Mouse (Mus musculus) thymus, adult 18-20 months (tissue): ENCODE measurements around the gene Fam120c.
A peak's percentile ranks its signal among the peaks of the same experiment; 100 is the strongest.
"Not testable (repeated sequence)": the region's sequence is repeated elsewhere in the genome, so short reads cannot be mapped to it uniquely, and the experiment has no call there.

Source experiments
- DNase-seq, 2 experiments: peaks; one replicate each; pipeline ENCODE4 v3.0.0; 2022; ENCODE audit warnings: mixed read lengths in 2 of 2

Gene Fam120c

GRCm38 (mm10) chrX:151343761-151344500 is at the start of gene Fam120c:
Gene Fam120c, plus strand, starts transcription at chrX:151344175.
- DNase-seq: peak; percentile 73 to 77

GRCm38 (mm10) chrX:151298329-151298728 is 45.6 kb upstream of the Fam120c start:
- DNase-seq: no peak

GRCm38 (mm10) chrX:151313732-151314131 is 30.2 kb upstream of the Fam120c start:
- no peak for DNase-seq

GRCm38 (mm10) chrX:151333615-151334014 is 10.4 kb upstream of the Fam120c start:
- no peak for DNase-seq

GRCm38 (mm10) chrX:151337804-151338203 is 6.2 kb upstream of the Fam120c start:
- no peak for DNase-seq

GRCm38 (mm10) chrX:151344501-151344984 is 568 bp downstream of the Fam120c start:
- peak; percentile 46 to 63 for DNase-seq

GRCm38 (mm10) chrX:151345333-151346125 is 1.6 kb downstream of the Fam120c start:
- DNase-seq: no peak

GRCm38 (mm10) chrX:151347278-151347677 is 3.3 kb downstream of the Fam120c start:
- no peak for DNase-seq

GRCm38 (mm10) chrX:151349322-151349721 is 5.3 kb downstream of the Fam120c start:
- DNase-seq: no peak

- no peak for DNase-seq
Measured at GRCm38 (mm10) chrX:151418801-151419200, 74.8 kb downstream of the Fam120c start.

GRCm38 (mm10) chrX:151420791-151421190 is 76.8 kb downstream of the Fam120c start:
- DNase-seq: no peak

GRCm38 (mm10) chrX:151443637-151444036 is 99.7 kb downstream of the Fam120c start:
- no peak for DNase-seq

GRCm38 (mm10) chrX:151444189-151444588 is 100.2 kb downstream of the Fam120c start:
- no peak for DNase-seq

- DNase-seq: no peak
Measured at GRCm38 (mm10) chrX:151488128-151488527, 144.2 kb downstream of the Fam120c start.

GRCm38 (mm10) chrX:151493269-151493668 is 149.3 kb downstream of the Fam120c start:
- DNase-seq: not testable (repeated sequence)

- no peak for DNase-seq
Measured at GRCm38 (mm10) chrX:151496596-151496995, 152.6 kb downstream of the Fam120c start.

- DNase-seq: no peak
Measured at GRCm38 (mm10) chrX:151508536-151508935, 164.6 kb downstream of the Fam120c start.

- DNase-seq: no peak
Measured at GRCm38 (mm10) chrX:151509906-151510305, 165.9 kb downstream of the Fam120c start.

GRCm38 (mm10) chrX:151513066-151513465 is 169.1 kb downstream of the Fam120c start:
- no peak for DNase-seq

GRCm38 (mm10) chrX:151513694-151514093 is 169.7 kb downstream of the Fam120c start:
- no peak for DNase-seq

- DNase-seq: no peak
Measured at GRCm38 (mm10) chrX:151518181-151518580, 174.2 kb downstream of the Fam120c start.

GRCm38 (mm10) chrX:151520127-151520457 is 176.1 kb downstream of the Fam120c start:
- no peak for DNase-seq

- DNase-seq: peak; percentile 89 to 93
Measured at GRCm38 (mm10) chrX:151520458-151521322, 176.7 kb downstream of the Fam120c start, which contains the start of gene Phf8. Gene Phf8, plus strand, starts transcription at chrX:151520672.
